Mouse (Mus musculus): ENCODE results near the gene Dock2.
"Not testable (repeated sequence)": the region's sequence is repeated elsewhere in the genome, so short reads cannot be mapped to it uniquely, and the experiment has no call there.

Gene Dock2

DNA sequence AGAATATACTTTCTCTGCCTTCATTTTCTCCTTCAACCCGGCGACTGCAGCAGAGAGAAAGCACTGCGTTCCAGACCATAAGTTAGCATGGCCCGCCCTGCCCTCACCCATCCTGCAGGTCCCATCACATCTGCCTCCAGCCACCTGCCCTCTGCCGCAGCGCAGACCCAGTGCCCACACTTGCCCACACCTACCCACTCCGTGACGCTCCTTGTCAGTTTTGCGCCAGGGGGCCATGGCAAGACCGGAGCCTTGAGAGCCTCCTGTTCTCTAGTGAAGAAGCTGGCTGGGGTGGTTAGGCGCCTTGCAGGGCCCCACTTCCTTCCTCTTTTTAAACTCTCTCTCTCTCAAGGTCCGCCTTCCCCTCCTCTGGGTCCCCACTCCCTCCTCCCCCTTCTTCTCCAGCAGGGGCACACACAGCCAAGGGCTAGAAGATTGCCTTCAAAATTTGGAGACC is at the start of gene Dock2:
Gene Dock2, minus strand, starts transcription at position 306 of the 457 bp plus-strand sequence.
- DNase-seq (ENCODE audit: inconsistent ontology term): no peak

DNA sequence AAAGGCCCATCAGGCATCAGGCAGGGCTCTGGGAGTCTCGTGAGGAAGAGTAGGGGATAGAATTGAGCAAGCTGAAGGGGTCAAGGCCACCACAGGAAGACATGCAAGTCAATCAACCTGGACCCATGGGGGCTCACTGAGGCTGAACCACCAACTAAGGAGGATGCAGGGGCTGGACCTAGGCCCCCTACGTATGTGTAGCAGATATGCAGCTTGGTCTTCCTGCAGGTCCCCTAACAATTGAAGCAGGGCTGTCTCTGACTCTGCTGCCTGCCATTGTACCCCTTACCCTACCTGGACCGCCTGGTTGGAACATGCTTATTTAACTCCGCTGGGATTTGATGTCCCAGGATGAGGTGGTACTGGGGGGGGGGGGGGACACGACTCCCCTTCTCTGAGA is 49.0 kb upstream of the Dock2 start:
- no peak for DNase-seq (ENCODE audit: inconsistent ontology term)

DNA sequence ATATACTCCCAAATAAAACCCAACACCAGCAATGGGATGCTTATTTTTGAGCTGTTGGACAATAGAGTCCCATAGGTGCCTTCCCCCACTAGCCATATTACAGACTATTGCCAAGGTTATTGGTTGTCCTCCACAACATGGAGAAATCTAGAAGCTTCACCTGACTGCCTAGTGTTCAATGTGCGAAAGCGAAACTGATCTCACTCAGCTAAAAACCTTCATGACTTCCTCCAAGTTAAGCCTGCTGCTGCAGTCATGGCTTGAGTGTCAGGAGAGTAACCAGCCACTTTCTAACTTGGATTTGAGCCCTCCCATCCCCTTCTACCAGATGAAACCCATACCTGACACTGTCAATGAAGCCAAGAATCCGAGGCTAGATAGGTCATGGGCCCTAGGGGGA is 44.1 kb upstream of the Dock2 start:
- no peak for DNase-seq (ENCODE audit: inconsistent ontology term)

DNA sequence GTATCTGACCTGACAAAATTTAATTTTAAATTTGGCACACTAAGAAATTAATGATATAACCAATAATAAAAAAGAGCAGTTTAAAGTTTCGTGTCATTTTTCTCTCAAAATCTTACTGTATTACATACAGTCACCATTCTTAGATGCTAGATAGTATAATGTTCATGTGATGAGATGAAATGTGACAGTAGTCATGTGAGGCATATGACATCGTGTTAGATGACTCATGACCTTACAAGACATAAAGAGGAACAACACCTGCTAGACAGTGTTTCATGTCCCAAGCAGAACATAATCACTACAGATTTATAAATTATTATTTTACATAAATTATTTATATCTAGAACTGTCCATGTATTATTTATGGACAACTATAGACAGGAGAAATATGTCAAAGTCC is 43.2 kb upstream of the Dock2 start:
- DNase-seq (ENCODE audit: inconsistent ontology term): no peak

DNA sequence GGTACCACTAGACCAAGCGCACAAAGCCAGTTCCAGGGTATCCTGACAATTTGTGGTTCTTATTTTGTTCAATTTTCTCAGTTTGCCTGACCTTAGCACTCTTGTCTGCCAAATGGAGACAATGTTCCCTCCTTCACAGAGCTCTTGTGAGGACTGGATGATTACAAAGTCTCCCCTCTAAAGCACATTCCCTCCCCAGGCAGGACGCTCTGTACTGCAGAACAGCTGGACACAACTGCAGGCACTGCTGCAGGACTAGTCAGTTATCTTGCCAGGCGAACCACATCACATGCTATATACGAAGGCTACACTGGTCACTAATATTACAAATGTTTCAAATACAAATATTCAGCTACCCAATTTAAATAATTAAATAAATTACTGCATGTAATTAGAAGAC is 41.1 kb upstream of the Dock2 start:
- DNase-seq (ENCODE audit: inconsistent ontology term): no peak

DNA sequence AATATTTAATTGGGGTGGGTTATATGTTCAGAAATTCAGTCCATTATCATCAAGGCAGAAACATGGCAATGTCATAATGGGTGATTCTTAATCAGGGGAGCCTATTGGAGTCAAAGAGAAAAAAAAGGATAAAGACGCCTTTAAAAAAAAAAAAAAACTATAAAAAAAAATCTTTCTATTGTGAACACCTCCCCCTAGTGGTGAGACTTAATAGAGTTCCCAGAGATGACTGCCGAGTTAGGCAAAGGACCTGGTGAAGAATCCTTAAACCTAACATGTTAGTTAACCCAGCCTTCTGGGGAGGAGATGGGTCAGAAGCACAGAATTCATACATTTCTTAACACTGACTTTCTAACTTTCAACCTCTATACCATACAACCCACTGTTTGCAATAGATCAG is 31.1 kb upstream of the Dock2 start:
- peak; percentile 5 for DNase-seq (ENCODE audit: inconsistent ontology term)

DNA sequence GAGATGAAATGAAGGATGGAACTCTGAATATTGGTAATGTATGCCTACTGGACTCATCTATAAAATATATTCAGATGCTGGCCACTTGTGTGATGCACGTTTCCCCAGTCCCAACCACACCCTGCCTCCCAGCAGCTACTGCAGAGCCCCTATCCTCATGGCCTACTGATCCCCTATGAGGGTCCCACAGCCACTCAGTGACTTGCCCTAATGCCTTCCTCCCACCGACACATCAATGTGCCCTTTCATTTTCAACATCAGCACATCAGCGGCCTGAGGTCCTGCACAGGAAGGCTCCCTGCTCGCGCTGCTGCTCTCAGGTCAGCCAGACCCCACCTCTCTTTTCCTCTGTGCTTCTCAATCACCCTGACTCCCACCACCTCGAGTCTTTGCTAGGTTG is 30.6 kb upstream of the Dock2 start:
- no peak for DNase-seq (ENCODE audit: inconsistent ontology term)

DNA sequence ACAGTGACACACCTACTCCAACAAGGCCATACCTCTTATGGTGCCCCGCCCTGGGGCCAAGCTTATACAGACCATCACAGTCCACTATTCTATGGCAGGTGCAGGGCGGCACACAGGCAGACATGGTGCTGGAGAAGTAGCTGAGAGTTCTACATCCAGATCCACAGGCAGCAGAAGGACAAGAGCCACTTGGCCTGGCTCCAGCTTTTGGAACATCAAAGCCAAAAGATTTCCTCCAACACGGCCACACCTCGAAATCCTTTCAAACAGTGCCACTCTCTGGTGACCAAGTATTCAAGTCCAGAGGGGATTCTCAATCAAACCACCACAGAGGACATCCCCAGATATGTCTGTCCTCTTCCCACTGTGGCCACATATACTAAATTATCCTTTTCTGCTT is 21.3 kb upstream of the Dock2 start:
- DNase-seq (ENCODE audit: inconsistent ontology term): not testable (repeated sequence)

DNA sequence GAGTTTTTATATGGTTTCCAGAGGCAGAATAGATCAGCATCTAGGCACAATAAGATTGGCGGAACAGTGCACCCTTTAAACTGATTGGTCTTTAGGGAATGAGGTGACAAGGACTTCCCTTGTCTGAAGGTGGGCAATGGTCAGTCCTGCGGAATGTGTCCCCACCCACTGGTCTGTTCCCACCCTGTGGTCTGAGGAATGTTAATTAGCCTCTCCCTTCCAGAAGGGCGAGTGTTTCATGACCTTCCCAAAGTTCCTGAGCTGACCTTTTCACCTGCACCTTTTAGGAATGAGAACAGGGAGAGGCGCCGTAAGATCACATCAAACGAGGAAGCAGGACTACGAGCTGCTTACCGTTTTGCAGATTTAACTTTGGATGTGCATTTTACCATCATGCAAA is 14.4 kb upstream of the Dock2 start:
- not testable (repeated sequence) for DNase-seq (ENCODE audit: inconsistent ontology term)

DNA sequence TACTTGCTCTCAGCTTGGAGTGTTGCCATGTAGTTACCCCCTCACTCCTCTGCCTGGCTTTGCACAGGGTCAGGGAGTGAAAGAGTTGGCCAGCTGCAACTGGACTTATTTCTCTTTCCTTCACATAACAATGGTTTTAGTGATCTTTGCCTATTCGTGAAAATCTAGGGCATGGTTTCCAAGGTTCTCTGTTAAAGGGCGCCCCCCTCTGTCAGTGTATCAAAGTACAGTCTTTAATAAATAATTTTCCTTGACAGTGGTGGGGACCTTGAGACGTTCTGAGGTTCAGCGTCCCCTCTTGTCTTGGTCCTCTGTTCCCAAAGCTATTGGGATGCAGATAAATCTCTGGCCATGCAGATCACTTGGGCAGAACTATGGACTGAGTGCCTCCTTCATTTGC is 12.4 kb upstream of the Dock2 start:
- DNase-seq (ENCODE audit: inconsistent ontology term): peak; percentile 17

DNA sequence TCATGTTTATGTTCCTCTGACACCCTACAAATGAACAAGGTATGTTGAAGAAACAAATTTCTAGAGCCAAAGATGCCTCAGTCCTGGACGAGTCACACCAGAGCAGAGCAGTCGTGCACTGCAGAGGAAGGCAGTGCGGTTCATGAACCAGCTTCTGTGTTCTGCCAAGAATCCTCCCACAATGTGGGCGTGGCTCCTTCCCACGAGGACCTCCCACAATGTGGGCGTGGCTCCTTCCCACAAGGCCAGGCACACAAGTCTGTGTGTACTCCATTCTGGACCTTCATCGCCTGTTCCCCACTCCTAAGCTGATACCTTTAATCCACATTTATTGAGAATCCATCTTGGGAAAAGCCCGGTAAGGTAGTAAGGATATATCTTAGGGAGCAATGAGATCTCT is 8.2 kb upstream of the Dock2 start:
- no peak for DNase-seq (ENCODE audit: inconsistent ontology term)

DNA sequence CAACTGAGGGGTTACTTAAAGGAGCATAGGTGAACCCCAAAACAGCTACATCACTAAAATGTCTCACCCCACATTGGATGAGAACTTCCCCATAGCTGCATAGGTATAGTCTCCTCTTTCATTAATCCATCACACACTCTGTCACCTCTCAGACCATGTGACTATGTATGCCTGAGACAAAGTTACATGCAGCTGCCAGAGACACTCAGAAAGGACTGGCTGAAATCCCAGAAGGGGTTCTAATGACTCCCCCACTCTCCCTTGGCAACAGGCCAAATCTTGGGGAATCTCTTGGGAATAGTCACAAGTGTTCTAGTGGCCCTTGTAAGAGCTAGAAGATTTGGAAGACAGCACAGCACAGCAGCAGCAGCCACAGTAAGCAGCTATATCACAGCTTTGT is 1.2 kb upstream of the Dock2 start:
- DNase-seq (ENCODE audit: inconsistent ontology term): no peak

DNA sequence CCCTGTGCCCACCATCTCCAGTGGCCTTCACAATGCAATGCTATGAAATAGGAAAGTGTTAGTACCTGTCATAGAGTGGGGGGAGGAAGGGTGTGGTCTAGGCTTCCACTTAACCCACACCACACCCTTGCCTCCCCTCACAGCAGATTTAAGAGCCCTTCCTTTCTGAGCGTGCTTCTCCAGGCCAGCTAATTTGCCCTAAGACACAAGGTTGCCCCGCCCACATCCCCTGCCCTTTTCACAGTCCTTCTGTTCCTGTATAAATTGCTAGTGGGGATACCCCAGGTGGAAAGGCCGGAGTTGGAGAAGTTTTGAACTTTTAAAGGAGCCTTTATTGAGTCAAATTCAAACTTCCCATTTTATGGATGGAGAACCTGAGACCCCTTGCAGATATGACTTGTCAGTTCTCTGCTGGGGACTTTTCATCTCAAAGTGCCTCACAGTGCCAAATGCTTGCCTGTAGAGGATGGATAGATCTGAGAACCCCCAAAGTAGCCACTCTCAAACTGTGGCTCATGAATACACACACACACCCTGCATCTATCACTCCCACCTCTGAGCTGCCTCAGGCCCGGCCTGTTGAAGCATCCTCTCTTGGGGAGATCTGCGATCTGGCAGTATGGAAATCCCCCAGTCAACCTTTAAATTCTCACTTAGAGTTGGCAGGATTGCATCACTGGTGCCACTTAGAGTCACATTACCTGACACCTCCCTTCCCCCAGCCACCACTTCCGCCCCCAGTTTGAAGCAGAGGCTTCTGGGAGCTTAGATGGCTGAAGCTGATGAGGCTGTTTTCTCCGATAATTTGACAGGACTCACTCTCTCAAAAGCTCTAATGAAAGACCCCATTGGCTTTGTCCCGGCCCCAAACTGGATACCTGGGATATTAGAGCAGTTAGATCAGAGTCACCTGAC is 919 bp downstream of the Dock2 start:
- DNase-seq (ENCODE audit: inconsistent ontology term): no peak

DNA sequence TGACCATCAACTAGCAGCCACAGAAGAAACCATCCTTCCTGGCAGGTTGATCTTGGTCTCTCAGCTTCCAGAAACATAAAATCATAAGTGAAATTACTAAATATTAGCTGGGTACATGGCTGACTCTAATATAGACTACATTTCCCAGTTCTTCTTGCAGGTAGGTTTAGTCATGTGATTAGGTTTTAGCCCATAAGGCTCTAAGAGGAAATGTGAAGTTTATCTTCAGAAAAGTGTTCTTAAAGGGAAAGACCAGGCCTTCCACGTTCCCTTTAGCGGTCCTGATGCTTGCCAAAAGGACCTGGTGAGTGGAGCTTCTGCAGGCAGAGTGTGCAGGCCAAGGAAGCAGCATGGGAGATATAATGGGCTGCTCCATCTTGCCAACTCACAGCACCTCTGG is 2.9 kb downstream of the Dock2 start:
- DNase-seq (ENCODE audit: inconsistent ontology term): no peak

DNA sequence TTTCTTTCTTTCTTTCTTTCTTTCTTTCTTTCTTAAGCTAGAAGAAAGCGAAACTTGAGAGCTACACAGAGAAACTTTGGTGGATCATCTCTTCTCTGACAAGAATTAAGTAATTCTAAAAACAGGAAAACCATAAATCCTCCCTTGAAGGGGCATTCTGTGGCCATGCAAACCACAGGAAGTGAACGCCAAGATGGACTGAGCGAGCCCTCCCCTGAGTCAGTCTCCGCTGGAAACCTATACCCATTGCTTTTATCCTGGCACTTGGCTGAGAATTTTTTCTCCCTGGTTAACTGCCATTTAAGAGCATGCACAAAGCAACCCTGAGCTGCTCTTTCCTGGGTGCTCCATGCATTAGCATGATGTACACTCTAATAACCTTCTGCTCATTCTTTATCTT is 3.7 kb downstream of the Dock2 start:
- no peak for DNase-seq (ENCODE audit: inconsistent ontology term)

DNA sequence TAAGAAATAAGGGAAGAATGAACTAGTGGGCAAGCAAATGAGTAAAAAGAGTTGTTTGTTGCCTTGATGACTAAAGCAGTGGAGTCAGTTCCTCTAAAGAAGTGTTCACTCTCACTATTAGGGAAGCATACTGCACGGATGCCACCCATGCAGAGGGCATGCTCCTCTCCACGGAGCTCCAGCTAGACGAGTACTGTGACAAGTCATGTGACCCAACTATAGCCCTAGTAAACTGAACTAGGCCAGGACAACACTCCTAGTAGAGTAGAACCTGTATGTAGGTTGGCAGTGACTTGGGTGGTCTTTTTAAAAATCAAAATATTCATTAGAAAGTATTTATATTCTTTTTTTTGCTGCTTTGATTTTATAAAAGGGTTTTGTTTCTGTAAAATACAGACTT is 5.3 kb downstream of the Dock2 start:
- no peak for DNase-seq (ENCODE audit: inconsistent ontology term)

DNA sequence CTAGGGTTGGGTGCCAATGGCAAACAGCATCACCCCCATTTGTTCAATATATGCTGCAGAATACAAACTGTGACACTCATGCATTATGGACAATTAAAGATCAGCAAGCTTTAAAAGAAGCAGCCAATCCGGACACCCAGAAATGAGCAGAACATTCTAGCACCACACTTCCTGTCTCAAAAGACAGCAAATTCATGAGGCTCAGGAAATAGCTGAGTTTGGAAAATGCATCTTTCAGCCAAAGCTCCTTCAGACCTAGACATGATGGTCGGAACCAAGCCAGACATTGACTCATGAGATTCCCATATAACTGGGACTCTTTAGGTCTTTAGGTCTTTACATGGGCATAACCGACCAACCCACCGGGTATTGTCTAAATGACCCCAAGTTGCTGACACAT is 6.2 kb downstream of the Dock2 start:
- DNase-seq (ENCODE audit: inconsistent ontology term): no peak

DNA sequence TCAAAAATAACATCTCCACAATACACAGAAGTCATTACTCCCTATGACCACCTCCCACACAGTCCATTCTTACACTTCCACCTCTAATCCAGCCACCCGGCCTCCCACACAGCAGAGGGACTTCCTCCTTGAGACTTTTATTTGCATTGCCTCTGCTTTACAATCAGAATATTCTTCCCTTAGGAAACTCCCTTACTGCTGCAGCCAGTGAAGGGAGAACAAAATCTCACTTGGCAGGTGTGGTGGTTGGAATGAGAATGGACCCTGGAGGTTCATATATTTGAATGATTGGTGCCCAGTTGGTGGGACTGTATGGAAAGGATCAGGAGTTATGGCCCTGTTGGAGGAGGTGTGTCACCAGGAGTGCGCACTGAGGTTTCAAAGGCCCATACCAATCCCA is 7.6 kb downstream of the Dock2 start:
- DNase-seq (ENCODE audit: inconsistent ontology term): no peak

DNA sequence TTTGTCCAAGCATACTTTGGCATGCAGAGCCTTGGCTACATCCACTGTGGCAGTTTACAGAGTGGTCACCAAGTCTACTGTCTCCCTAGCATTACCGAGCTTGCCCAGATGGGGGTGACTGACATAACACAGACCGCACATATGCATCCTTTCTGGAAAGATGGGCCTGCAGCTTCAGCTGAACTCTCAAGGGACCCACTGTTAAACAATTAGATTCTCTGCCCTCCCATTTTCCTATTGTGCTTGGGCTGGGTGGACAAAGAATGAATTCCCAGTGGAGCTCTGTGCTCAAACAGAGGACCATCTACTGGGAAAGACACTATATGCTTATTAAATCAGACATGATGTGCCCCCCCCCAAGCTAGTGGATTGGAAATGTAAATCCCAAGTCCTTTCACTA is 9.1 kb downstream of the Dock2 start:
- DNase-seq (ENCODE audit: inconsistent ontology term): no peak

DNA sequence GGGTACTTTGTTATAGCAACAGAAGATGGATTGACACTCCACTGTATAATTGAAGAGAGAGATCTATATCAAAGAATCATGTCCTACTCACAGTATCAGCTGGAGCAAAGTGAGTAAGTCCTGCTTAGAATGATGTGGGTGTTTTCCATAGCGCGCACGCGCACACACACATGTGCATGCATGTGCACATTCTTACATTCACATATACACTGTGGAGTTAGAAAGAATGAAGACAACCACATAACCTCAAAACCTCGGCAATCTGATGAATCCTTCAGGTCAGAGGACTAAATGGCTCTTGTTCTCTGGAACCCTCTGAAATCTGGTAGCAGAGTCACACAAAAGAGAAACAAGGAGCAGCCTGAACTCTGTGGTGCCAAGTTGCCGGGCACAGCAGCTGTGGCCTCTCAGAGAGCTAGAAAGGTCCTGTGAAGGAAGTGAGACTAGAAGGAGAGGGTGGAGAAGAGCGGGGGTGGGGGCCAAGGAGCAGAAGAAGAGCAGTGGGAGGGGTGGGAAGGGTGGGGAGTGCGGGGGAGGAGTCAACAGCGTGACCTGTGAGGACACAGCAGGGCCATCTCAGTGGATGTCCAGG is 10.3 kb downstream of the Dock2 start:
- no peak for DNase-seq (ENCODE audit: inconsistent ontology term)

DNA sequence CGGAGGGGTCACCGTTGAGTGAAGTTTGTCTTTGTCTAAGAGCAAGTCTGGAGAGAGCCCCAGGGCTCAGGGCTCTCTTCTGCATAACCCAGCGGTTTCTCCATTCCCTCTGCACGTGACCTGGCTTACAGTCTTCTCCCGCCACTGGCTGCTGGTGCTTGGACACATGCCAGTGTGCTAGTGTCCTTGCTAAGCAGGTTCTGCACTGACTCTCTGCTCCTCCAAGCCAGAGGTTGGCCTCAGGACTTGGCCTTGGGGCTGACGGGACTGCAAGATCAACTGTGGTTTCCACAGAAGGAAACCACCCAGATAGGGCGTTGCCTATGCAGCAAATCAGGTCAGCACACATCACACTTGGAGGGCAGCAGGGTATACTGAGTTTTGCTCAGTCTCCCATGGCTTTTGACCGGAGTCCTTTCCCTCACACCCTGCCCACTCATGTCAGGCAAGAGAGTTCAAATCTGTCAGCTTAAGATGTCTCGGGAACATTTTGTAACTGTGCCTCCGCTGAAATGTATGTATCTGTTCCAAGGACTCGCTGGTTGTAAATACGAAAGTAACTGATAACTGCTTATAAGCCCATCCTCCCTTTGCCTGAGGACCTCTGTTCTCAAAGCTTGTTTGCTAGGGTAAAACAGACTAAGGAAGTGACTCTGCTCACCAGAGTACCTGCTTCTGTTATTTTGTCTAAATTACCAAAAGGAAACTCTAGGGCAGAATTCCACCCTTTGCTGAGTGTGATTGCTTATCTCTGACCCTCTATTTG is 12.3 kb downstream of the Dock2 start:
- DNase-seq (ENCODE audit: inconsistent ontology term): peak; percentile 16

DNA sequence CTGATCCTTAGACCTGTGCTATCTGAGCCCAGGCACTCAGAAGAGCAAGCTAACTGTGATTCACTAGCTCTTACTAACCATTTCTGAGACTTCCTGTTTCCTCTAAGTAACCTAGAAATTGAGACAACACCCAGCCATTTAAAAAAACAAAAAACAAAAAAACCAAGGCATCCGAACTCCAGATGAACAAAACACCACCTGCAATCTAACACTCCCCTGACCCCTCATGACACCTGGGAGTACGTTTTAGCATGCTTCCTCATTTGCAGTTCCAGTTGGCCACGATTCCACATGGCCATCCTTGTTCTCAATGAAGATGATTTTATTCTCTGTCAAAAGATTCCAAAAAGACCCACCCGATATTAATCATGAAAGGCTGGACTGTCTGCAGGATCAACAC is 13.0 kb downstream of the Dock2 start:
- DNase-seq (ENCODE audit: inconsistent ontology term): no peak

DNA sequence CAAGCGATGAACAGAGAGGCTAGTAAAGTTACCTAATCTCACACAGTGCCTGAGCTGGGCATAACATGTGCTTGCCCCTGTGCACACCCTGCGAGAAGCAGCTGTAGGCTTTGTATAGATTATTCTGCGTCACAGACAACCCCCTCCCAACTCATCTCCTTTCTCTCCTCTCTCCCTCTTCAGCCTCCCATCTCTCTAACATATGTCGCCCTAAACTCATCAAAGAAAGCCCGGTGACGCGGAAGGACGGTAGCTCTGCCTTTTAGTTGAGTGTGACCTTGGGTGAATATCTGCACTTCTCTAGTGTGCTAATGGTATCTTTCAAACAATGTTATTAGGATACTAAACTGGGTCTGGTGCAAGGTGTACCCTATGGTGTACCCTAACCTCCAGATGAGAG is 13.7 kb downstream of the Dock2 start:
- no peak for DNase-seq (ENCODE audit: inconsistent ontology term)

Data from Muller cell, postnatal 12 days (primary cell).